In the genomic region with DNA sequence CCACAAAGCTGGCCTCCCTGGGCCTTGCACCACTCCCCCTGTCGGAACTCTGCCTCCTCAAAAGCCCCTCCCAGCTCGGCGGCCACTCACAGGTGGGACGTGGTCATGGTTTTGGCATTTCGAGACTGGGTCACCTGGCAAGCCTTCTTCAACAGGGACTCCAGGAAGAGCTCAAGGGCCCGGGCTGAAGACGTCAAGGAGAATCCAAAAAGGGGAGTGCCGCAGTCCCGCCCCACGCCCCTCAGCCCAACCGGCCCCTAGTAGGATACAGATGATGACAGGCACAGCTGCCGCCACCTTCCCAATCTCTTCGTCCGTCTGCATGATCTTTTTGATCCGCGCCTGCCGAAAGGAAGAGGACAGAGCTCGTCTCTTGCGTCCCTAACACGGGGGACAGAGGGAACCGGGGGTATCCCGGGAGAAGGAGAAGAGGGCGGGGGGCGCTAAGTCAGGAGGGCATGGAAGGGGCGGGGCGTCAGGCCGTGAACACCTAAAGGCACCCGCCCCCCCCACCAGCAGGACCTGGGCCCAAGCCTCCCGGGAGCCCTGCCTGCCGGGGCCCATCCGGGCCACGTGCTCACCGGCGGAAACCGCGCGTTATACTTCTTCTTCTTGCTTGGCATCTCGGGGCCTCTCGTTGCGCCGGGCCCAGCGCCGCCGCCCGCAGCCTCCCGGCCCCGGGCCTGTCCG, we compare ENCODE assay signal across 8 mouse cellular contexts. TPM values are rescaled to one million over a fixed set of nuclear protein-coding genes. Genes with fewer than 3 reads are reported as not detected.
DNase-seq lines count a peak whose midpoint lies in the region; ATAC-seq and TF ChIP-seq lines count a peak whose summit lies in the region.

No protein-coding gene starts in this region.

- ATAC-seq in forebrain, postnatal 0 days, result peak; percentile 56
- peak; percentile 62 for ATAC-seq in hindbrain, embryonic 12.5 days (ENCODE audit: low FRiP score)
- peak; percentile 64 for ATAC-seq in limb, embryonic 11.5 days (ENCODE audit: insufficient number of reproducible peaks, low FRiP score, low TSS enrichment, low read depth)

- peaks cover 8% of the 10 kb centered on the region; the same call in 1 of the 2 replicates for H3K4me1 ChIP-seq in forebrain, postnatal 0 days (ENCODE audit: insufficient read depth)
- peaks cover 36% of the 10 kb centered on the region for H3K4me1 ChIP-seq in hindbrain, embryonic 12.5 days
- H3K4me1 ChIP-seq in limb, embryonic 11.5 days (ENCODE audit: control insufficient read depth, insufficient read depth, low read length), result peaks cover 19% of the 10 kb centered on the region

- peaks cover 45% of the 10 kb centered on the region for H3K36me3 ChIP-seq in forebrain, postnatal 0 days (ENCODE audit: insufficient read depth)
- peaks cover 46% of the 10 kb centered on the region for H3K36me3 ChIP-seq in hindbrain, embryonic 12.5 days
- H3K36me3 ChIP-seq in limb, embryonic 11.5 days (ENCODE audit: control insufficient read depth, insufficient read depth, low read length), result peaks cover 23% of the 10 kb centered on the region

- peak; percentile 37 for TF ChIP-seq CTCF in forebrain, postnatal 0 days (IDR thresholded peaks at IDR 0.05; ENCODE audit: low read depth)

- H3K9ac ChIP-seq in forebrain, postnatal 0 days, result peak overlapping the region; percentile 83
- H3K9ac ChIP-seq in hindbrain, embryonic 12.5 days, result peak overlapping the region; percentile 86
- peak overlapping the region; percentile 72 for H3K9ac ChIP-seq in limb, embryonic 11.5 days (ENCODE audit: low read length)

- H3K27ac ChIP-seq in forebrain, postnatal 0 days (ENCODE audit: low read depth, low read length), result peak overlapping the region; percentile 85
- peak overlapping the region; percentile 94 for H3K27ac ChIP-seq in hindbrain, embryonic 12.5 days
- peak overlapping the region; percentile 83 for H3K27ac ChIP-seq in limb, embryonic 11.5 days (replicated peaks; ENCODE audit: low read depth, low read length)

- H3K4me2 ChIP-seq in forebrain, postnatal 0 days (ENCODE audit: low read depth), result peak overlapping the region; percentile 67
- peak overlapping the region; percentile 88 for H3K4me2 ChIP-seq in hindbrain, embryonic 12.5 days (replicated peaks)
- H3K4me2 ChIP-seq in limb, embryonic 11.5 days (ENCODE audit: low read depth, severe bottlenecking), result peak overlapping the region; percentile 87

- DNase-seq in NIH3T3 (ENCODE audit: low read depth) (peak; percentile 81), adipocyte (ENCODE audit: low spot score) (no peak)
- peak; percentile 86 for DNase-seq in cerebellum, adult 11-12 months
- peak; percentile 72 for DNase-seq in forebrain, postnatal 0 days
- DNase-seq in limb, embryonic 11.5 days (ENCODE audit: low spot score), result no peak
- DNase-seq in mesoderm, embryonic 11.5 days (ENCODE audit: low read depth, low spot score), result peak; percentile 63
- DNase-seq in spleen, adult 12 weeks (ENCODE audit: low spot score), result peak; percentile 50

- peak overlapping the region; percentile 58 for H3K4me3 ChIP-seq in forebrain, postnatal 0 days (ENCODE audit: low read depth, low read length)
- H3K4me3 ChIP-seq in hindbrain, embryonic 12.5 days, result peak overlapping the region; percentile 77
- H3K4me3 ChIP-seq in limb, embryonic 11.5 days (ENCODE audit: low read depth, low read length), result peak overlapping the region; percentile 88

- WGBS in forebrain, postnatal 0 days, result 3% methylated on average over 43 of the region's 48 CpGs
- 1% methylated on average over 34 of the region's 48 CpGs for WGBS in hindbrain, embryonic 12.5 days
- under 1% methylated on average over 41 of the region's 48 CpGs for WGBS in limb, embryonic 11.5 days

- H3K9me3 ChIP-seq in forebrain, postnatal 0 days (ENCODE audit: low read length), result no peaks in the 10 kb centered on the region
- no peaks in the 10 kb centered on the region for H3K9me3 ChIP-seq in hindbrain, embryonic 12.5 days (replicated peaks)
- no peaks in the 10 kb centered on the region for H3K9me3 ChIP-seq in limb, embryonic 11.5 days (ENCODE audit: control insufficient read depth, low read length)

- no peaks in the 10 kb centered on the region for H3K27me3 ChIP-seq in forebrain, postnatal 0 days (ENCODE audit: insufficient read depth, low read length)
- no peaks in the 10 kb centered on the region for H3K27me3 ChIP-seq in hindbrain, embryonic 12.5 days
- no peaks in the 10 kb centered on the region for H3K27me3 ChIP-seq in limb, embryonic 11.5 days (ENCODE audit: control insufficient read depth, insufficient read depth, low read length)

RNA-seq across cellular contexts. Expression of gene Drap1, which starts 0.5 kb away (rescaled TPM):
- total RNA-seq in forebrain, postnatal 0 days (2014; rRNA removed), result 171 and 202 TPM in 2 replicates
- polyA plus RNA-seq in forebrain, postnatal 0 days (2015; fragmentation: Nextera tagmentation; extraction: Ambion mirVana), result 353 and 391 TPM in 2 replicates
- polyA plus RNA-seq in hindbrain, embryonic 12.5 days (2016; fragmentation: Nextera tagmentation; extraction: Ambion mirVana), result 276 and 280 TPM in 2 replicates
- polyA plus RNA-seq in limb, embryonic 11.5 days (2014; fragmentation: Nextera tagmentation; extraction: Ambion mirVana), result 216 and 243 TPM in 2 replicates

RNA-seq across cellular contexts. Expression of gene AI837181, which starts 0.7 kb away (rescaled TPM):
- 56.6 and 59.5 TPM in 2 replicates for total RNA-seq in forebrain, postnatal 0 days (2014; rRNA removed)
- 72.5 and 72.7 TPM in 2 replicates for polyA plus RNA-seq in forebrain, postnatal 0 days (2015; fragmentation: Nextera tagmentation; extraction: Ambion mirVana)
- polyA plus RNA-seq in hindbrain, embryonic 12.5 days (2016; fragmentation: Nextera tagmentation; extraction: Ambion mirVana), result 59.0 and 59.6 TPM in 2 replicates
- polyA plus RNA-seq in limb, embryonic 11.5 days (2014; fragmentation: Nextera tagmentation; extraction: Ambion mirVana), result 43.8 and 47.7 TPM in 2 replicates

RNA-seq across cellular contexts. Expression of gene Tsga10ip, which starts 21.9 kb away (rescaled TPM):
- total RNA-seq in forebrain, postnatal 0 days (2014; rRNA removed), result 0.43 TPM in 1 of 2 replicates, not detected in the other
- polyA plus RNA-seq in forebrain, postnatal 0 days (2015; fragmentation: Nextera tagmentation; extraction: Ambion mirVana), result 0.08 and 0.13 TPM in 2 replicates
- 0.86 and 0.98 TPM in 2 replicates for polyA plus RNA-seq in hindbrain, embryonic 12.5 days (2016; fragmentation: Nextera tagmentation; extraction: Ambion mirVana)
- polyA plus RNA-seq in limb, embryonic 11.5 days (2014; fragmentation: Nextera tagmentation; extraction: Ambion mirVana), result not detected in 2 replicates

RNA-seq across cellular contexts. Expression of gene Fosl1, which starts 23.1 kb away (rescaled TPM):
- total RNA-seq in forebrain, postnatal 0 days (2014; rRNA removed), result 0.19 TPM in 1 of 2 replicates, not detected in the other
- polyA plus RNA-seq in forebrain, postnatal 0 days (2015; fragmentation: Nextera tagmentation; extraction: Ambion mirVana), result not detected in 2 replicates
- polyA plus RNA-seq in hindbrain, embryonic 12.5 days (2016; fragmentation: Nextera tagmentation; extraction: Ambion mirVana), result not detected in 2 replicates
- polyA plus RNA-seq in limb, embryonic 11.5 days (2014; fragmentation: Nextera tagmentation; extraction: Ambion mirVana), result not detected in 2 replicates

RNA-seq across cellular contexts. Expression of gene Ccdc85b, which starts 33.5 kb away (rescaled TPM):
- 19.3 and 21.2 TPM in 2 replicates for total RNA-seq in forebrain, postnatal 0 days (2014; rRNA removed)
- 15.3 and 16.2 TPM in 2 replicates for polyA plus RNA-seq in forebrain, postnatal 0 days (2015; fragmentation: Nextera tagmentation; extraction: Ambion mirVana)
- 10.7 and 11.0 TPM in 2 replicates for polyA plus RNA-seq in hindbrain, embryonic 12.5 days (2016; fragmentation: Nextera tagmentation; extraction: Ambion mirVana)
- polyA plus RNA-seq in limb, embryonic 11.5 days (2014; fragmentation: Nextera tagmentation; extraction: Ambion mirVana), result 7.9 and 9.2 TPM in 2 replicates

Comparison
In these comparisons a context has a peak if more than half of its experiments do, and no peak if none do; other contexts are left out.
1. DNase-seq: peak in NIH3T3 (single experiment), cerebellum, adult 11-12 months (single experiment), forebrain, postnatal 0 days (single experiment), mesoderm, embryonic 11.5 days (single experiment) and spleen, adult 12 weeks (single experiment); none in limb, embryonic 11.5 days (single experiment) and adipocyte (single experiment).
2. Peak in every context shown above with its lines, with median percentiles within 50 percentile points of each other: ATAC-seq, H3K27ac ChIP-seq, H3K4me2 ChIP-seq, H3K4me3 ChIP-seq and H3K9ac ChIP-seq.